Mouse (Mus musculus): ENCODE measurements around the gene Rnf208. TPM values are rescaled to one million over a fixed set of nuclear protein-coding genes. Genes with fewer than 3 reads are reported as not detected.

The Rnf208 gene
- polyA plus RNA-seq, 1 experiment from 2014 or later: 19.8 TPM

- Histone ChIP-seq H3K27me3 (ENCODE audit: control insufficient read depth, insufficient read depth, low read length) (peaks cover 10% of the 10 kb centered on the region; the same call in 1 of the 2 replicates), H3K4me3 (ENCODE audit: low read length) (no peak overlapping the region), H3K9me3 (ENCODE audit: control insufficient read depth, low read length) (no peaks in the 10 kb centered on the region), H3K4me2 (replicated peaks; ENCODE audit: low read depth, low read length) (no peak overlapping the region), H3K9ac (ENCODE audit: low read depth, low read length) (no peak overlapping the region), H3K4me1 (ENCODE audit: control insufficient read depth, insufficient read depth, low read length) (peaks cover 12% of the 10 kb centered on the region; the same call in 1 of the 2 replicates), H3K36me3 (ENCODE audit: control insufficient read depth, insufficient read depth, low read length) (no peaks in the 10 kb centered on the region), H3K27ac (ENCODE audit: low read depth, low read length) (no peak overlapping the region)
- no peak for ATAC-seq (ENCODE audit: low FRiP score, low TSS enrichment)
Observed at GRCm38 (mm10) chr2:25238106-25238505, 3.9 kb upstream of the Rnf208 start.

DNA sequence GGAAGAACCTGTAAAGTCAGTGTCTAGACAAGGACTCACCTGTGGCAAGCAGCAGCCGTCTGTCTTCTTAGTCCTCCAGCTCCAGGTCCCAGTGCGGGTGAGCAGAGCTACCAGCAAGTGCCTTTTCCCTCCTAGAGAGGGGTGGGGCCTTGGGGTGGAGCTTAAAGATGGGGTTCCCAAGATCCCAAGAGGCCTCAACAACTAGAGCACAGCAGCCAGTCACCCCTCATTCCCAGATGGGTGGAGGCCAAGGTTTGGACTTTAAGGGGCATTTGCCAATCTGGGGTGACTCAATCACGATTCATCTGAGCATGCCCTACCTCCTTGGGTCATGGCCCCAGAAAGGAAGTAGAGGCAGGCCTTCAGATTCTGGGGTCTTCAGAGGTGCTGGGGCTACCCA lies 2.3 kb upstream of the Rnf208 start:
- no peak for ATAC-seq (ENCODE audit: low FRiP score, low TSS enrichment)
- Histone ChIP-seq H3K9ac (ENCODE audit: low read depth, low read length) (no peak overlapping the region), H3K4me3 (ENCODE audit: low read length) (no peak overlapping the region), H3K4me1 (ENCODE audit: control insufficient read depth, insufficient read depth, low read length) (peaks cover 12% of the 10 kb centered on the region; the same call in 1 of the 2 replicates), H3K36me3 (ENCODE audit: control insufficient read depth, insufficient read depth, low read length) (no peaks in the 10 kb centered on the region), H3K4me2 (replicated peaks; ENCODE audit: low read depth, low read length) (no peak overlapping the region), H3K9me3 (ENCODE audit: control insufficient read depth, low read length) (no peaks in the 10 kb centered on the region), H3K27me3 (ENCODE audit: control insufficient read depth, insufficient read depth, low read length) (peaks cover 10% of the 10 kb centered on the region; the same call in 1 of the 2 replicates), H3K27ac (ENCODE audit: low read depth, low read length) (no peak overlapping the region)
- 82% methylated on average over 3 of the region's 3 CpGs for WGBS

DNA sequence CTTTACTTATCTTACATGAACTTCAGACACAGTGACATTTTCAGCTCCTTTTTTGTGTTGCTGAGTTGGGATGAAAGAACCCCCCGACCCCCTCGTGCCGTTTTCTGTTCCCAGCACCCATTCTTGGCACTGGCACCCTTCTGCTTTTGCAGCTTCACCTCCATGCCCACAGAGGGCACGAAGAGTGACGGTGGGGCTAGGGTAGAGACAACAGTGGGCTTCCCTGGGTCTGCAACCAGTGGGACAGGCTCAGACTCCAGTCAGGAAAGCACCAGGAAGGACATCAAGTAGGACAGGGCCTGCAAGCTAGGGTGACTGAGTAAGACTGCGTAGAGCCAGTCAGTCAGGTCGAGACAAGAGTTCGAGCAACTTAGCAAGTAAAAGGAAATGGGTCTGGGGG lies 1.7 kb upstream of the Rnf208 start:
- 55% methylated on average over 8 of the region's 8 CpGs for WGBS
- peak overlapping the region; percentile 45; the same call in 1 of the 2 replicates for H3K9ac ChIP-seq (ENCODE audit: low read depth, low read length)
- peaks cover 10% of the 10 kb centered on the region; the same call in 1 of the 2 replicates for H3K27me3 ChIP-seq (ENCODE audit: control insufficient read depth, insufficient read depth, low read length)
- 0 out of 2 replicates have a peak, but pooled peaks have one; percentile 2 for ATAC-seq (ENCODE audit: low FRiP score, low TSS enrichment)
- peaks cover 12% of the 10 kb centered on the region; the same call in 1 of the 2 replicates for H3K4me1 ChIP-seq (ENCODE audit: control insufficient read depth, insufficient read depth, low read length)
- no peaks in the 10 kb centered on the region for H3K9me3 ChIP-seq (ENCODE audit: control insufficient read depth, low read length)
- H3K36me3 ChIP-seq (ENCODE audit: control insufficient read depth, insufficient read depth, low read length): peaks cover 1% of the 10 kb centered on the region; the same call in 1 of the 2 replicates
- H3K27ac ChIP-seq (ENCODE audit: low read depth, low read length): no peak overlapping the region; the same call in 1 of the 2 replicates
- H3K4me2 ChIP-seq (replicated peaks; ENCODE audit: low read depth, low read length): peak overlapping the region; percentile 93
- H3K4me3 ChIP-seq (ENCODE audit: low read length): peak overlapping the region; percentile 24

- peak overlapping the region; percentile 45 for H3K9ac ChIP-seq (ENCODE audit: low read depth, low read length)
- H3K27me3 ChIP-seq (ENCODE audit: control insufficient read depth, insufficient read depth, low read length): peaks cover 10% of the 10 kb centered on the region; the same call in 1 of the 2 replicates
- peak overlapping the region; percentile 24 for H3K4me3 ChIP-seq (ENCODE audit: low read length)
- ATAC-seq (ENCODE audit: low FRiP score, low TSS enrichment): peak; percentile 89
- H3K27ac ChIP-seq (ENCODE audit: low read depth, low read length): peak overlapping the region; percentile 8; the same call in 1 of the 2 replicates
- no peaks in the 10 kb centered on the region for H3K9me3 ChIP-seq (ENCODE audit: control insufficient read depth, low read length)
- WGBS: 1% methylated on average over 29 of the region's 29 CpGs
- peaks cover 4% of the 10 kb centered on the region; the same call in 1 of the 2 replicates for H3K36me3 ChIP-seq (ENCODE audit: control insufficient read depth, insufficient read depth, low read length)
- H3K4me1 ChIP-seq (ENCODE audit: control insufficient read depth, insufficient read depth, low read length): peaks cover 12% of the 10 kb centered on the region; the same call in 1 of the 2 replicates
- peak overlapping the region; percentile 93 for H3K4me2 ChIP-seq (replicated peaks; ENCODE audit: low read depth, low read length)
Observed at GRCm38 (mm10) chr2:25240723-25241437, 1.2 kb upstream of the Rnf208 start.

- Histone ChIP-seq H3K36me3 (ENCODE audit: control insufficient read depth, insufficient read depth, low read length) (peaks cover 7% of the 10 kb centered on the region; the same call in 1 of the 2 replicates), H3K9ac (ENCODE audit: low read depth, low read length) (no peak overlapping the region), H3K4me2 (replicated peaks; ENCODE audit: low read depth, low read length) (peak overlapping the region; percentile 93), H3K9me3 (ENCODE audit: control insufficient read depth, low read length) (no peaks in the 10 kb centered on the region), H3K27me3 (ENCODE audit: control insufficient read depth, insufficient read depth, low read length) (peaks cover 10% of the 10 kb centered on the region; the same call in 1 of the 2 replicates), H3K27ac (ENCODE audit: low read depth, low read length) (no peak overlapping the region), H3K4me3 (ENCODE audit: low read length) (peak overlapping the region; percentile 53; the same call in 1 of the 2 replicates), H3K4me1 (ENCODE audit: control insufficient read depth, insufficient read depth, low read length) (peaks cover 12% of the 10 kb centered on the region; the same call in 1 of the 2 replicates)
- 8% methylated on average over 6 of the region's 6 CpGs for WGBS
- peak; percentile 3; the same call in 1 of the 2 replicates for ATAC-seq (ENCODE audit: low FRiP score, low TSS enrichment)
Observed at GRCm38 (mm10) chr2:25241438-25241775, 648 bp upstream of the Rnf208 start.

DNA sequence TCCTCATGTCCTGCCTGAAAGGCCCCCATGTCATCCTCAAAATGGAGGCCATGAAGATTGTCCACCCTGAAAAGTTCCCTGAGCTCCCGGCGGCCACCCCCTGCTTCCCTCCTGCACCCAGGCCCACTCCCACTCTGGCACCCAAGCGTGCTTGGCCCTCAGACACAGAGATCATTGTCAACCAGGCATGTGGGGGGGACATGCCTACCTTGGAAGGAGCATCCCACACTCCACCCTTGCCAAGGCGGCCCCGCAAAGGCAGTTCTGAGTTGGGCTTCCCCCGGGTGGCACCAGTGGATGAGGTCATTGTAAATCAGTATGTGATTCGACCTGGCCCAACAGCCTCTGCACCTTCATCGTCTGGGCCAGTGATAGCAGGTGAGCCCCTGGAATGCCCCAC lies 1.3 kb downstream of the Rnf208 start:
- H3K9ac ChIP-seq (ENCODE audit: low read depth, low read length): no peak overlapping the region
- H3K4me1 ChIP-seq (ENCODE audit: control insufficient read depth, insufficient read depth, low read length): peaks cover 12% of the 10 kb centered on the region; the same call in 1 of the 2 replicates
- no peak for ATAC-seq (ENCODE audit: low FRiP score, low TSS enrichment)
- H3K9me3 ChIP-seq (ENCODE audit: control insufficient read depth, low read length): no peaks in the 10 kb centered on the region
- H3K4me3 ChIP-seq (ENCODE audit: low read length): no peak overlapping the region
- H3K27ac ChIP-seq (ENCODE audit: low read depth, low read length): no peak overlapping the region
- 69% methylated on average over 8 of the region's 8 CpGs for WGBS
- H3K4me2 ChIP-seq (replicated peaks; ENCODE audit: low read depth, low read length): no peak overlapping the region
- peaks cover 10% of the 10 kb centered on the region; the same call in 1 of the 2 replicates for H3K27me3 ChIP-seq (ENCODE audit: control insufficient read depth, insufficient read depth, low read length)
- peaks cover 22% of the 10 kb centered on the region for H3K36me3 ChIP-seq (ENCODE audit: control insufficient read depth, insufficient read depth, low read length)

DNA sequence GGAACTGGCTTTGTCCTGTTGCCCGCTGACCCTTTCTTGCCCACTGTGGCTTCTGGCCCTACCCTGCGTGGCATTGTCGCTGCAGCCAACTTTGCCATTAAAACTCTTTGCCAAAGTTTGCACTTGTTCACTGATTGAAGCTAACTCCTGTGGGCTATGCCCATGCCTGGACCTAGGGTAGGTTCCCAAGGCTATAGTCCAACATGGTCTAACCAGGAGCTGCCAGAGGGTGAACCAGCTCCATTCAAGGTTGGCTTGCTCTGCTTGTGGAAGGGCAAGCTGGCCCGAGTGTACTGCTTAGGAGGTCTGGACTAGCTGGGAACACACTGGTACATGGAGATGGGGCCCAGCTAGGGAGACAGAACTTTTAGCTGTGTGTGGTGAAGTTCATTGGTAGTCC lies 2.1 kb downstream of the Rnf208 start:
- no peak for ATAC-seq (ENCODE audit: low FRiP score, low TSS enrichment)
- H3K4me3 ChIP-seq (ENCODE audit: low read length): no peak overlapping the region
- no peak overlapping the region for H3K9ac ChIP-seq (ENCODE audit: low read depth, low read length)
- no peak overlapping the region for H3K27ac ChIP-seq (ENCODE audit: low read depth, low read length)
- H3K4me2 ChIP-seq (replicated peaks; ENCODE audit: low read depth, low read length): no peak overlapping the region
- 91% methylated on average over 4 of the region's 4 CpGs for WGBS
- H3K9me3 ChIP-seq (ENCODE audit: control insufficient read depth, low read length): no peaks in the 10 kb centered on the region
- H3K36me3 ChIP-seq (ENCODE audit: control insufficient read depth, insufficient read depth, low read length): peaks cover 30% of the 10 kb centered on the region
- peaks cover 12% of the 10 kb centered on the region; the same call in 1 of the 2 replicates for H3K4me1 ChIP-seq (ENCODE audit: control insufficient read depth, insufficient read depth, low read length)
- peaks cover 10% of the 10 kb centered on the region; the same call in 1 of the 2 replicates for H3K27me3 ChIP-seq (ENCODE audit: control insufficient read depth, insufficient read depth, low read length)

- Histone ChIP-seq H3K9me3 (ENCODE audit: control insufficient read depth, low read length) (no peaks in the 10 kb centered on the region), H3K4me3 (ENCODE audit: low read length) (no peak within 1 kb of the TSS), H3K36me3 (ENCODE audit: control insufficient read depth, insufficient read depth, low read length) (peaks cover 50% of the 10 kb centered on the region), H3K27ac (ENCODE audit: low read depth, low read length) (no peak within 1 kb of the TSS), H3K27me3 (ENCODE audit: control insufficient read depth, insufficient read depth, low read length) (peaks cover 10% of the 10 kb centered on the region; the same call in 1 of the 2 replicates), H3K9ac (ENCODE audit: low read depth, low read length) (no peak within 1 kb of the TSS), H3K4me1 (ENCODE audit: control insufficient read depth, insufficient read depth, low read length) (peaks cover 7% of the 10 kb centered on the region; the same call in 1 of the 2 replicates), H3K4me2 (replicated peaks; ENCODE audit: low read depth, low read length) (no peak within 1 kb of the TSS)
- 88% methylated on average over 10 of the region's 10 CpGs for WGBS
- ATAC-seq (ENCODE audit: low FRiP score, low TSS enrichment): no peak
Observed at GRCm38 (mm10) chr2:25246183-25247072, 4.4 kb downstream of the Rnf208 start, which contains the start of gene AL732309.1. AL732309.1 (minus strand) TSS chr2:25246863.

All from kidney, embryonic 14.5 days (tissue).